Mouse (Mus musculus): Measurements from ENCODE around the gene Ogfrl1. TPM values are rescaled to one million over a fixed set of nuclear protein-coding genes. Genes with fewer than 3 reads are reported as not detected.

Ogfrl1 gene
- polyA plus RNA-seq, 1 experiment from 2014 or later = 8.7 TPM

- H3K9ac ChIP-seq (replicated peaks) = no peak overlapping the region
- TF ChIP-seq CTCF (IDR thresholded peaks at IDR 0.05; ENCODE audit: low read depth) = no peak
- no peak for TF ChIP-seq EP300 (IDR thresholded peaks at IDR 0.05; ENCODE audit: low read depth)
- H3K27ac ChIP-seq (ENCODE audit: low read depth) = no peak overlapping the region
- ATAC-seq (no peak), DNase-seq (no peak)
- 75% methylated on average over 11 of the region's 11 CpGs for WGBS (ENCODE audit: insufficient replicate concordance)
- no peaks in the 10 kb centered on the region for H3K4me1 ChIP-seq (ENCODE audit: insufficient read depth)
- H3K4me3 ChIP-seq (ENCODE audit: low read depth, low read length) = no peak overlapping the region
- H3K9me3 ChIP-seq (ENCODE audit: low read length) = no peaks in the 10 kb centered on the region
- H3K36me3 ChIP-seq (replicated peaks; ENCODE audit: insufficient read depth, low read length) = no peaks in the 10 kb centered on the region
- H3K4me2 ChIP-seq (ENCODE audit: low read depth, low read length) = no peak overlapping the region
- no peaks in the 10 kb centered on the region for H3K27me3 ChIP-seq (ENCODE audit: insufficient read depth, low read length)
Observed at GRCm38 (mm10) chr1:23323286-23323685, 74.3 kb downstream of the Ogfrl1 start.

- DNase-seq = no peak
- no peak for ATAC-seq
- no peak overlapping the region for H3K4me2 ChIP-seq (ENCODE audit: low read depth, low read length)
- TF ChIP-seq EP300 (IDR thresholded peaks at IDR 0.05; ENCODE audit: low read depth) = no peak
- WGBS (ENCODE audit: insufficient replicate concordance) = 78% methylated on average over 4 of the region's 4 CpGs
- no peak overlapping the region for H3K4me3 ChIP-seq (ENCODE audit: low read depth, low read length)
- no peaks in the 10 kb centered on the region for H3K36me3 ChIP-seq (replicated peaks; ENCODE audit: insufficient read depth, low read length)
- H3K4me1 ChIP-seq (ENCODE audit: insufficient read depth) = no peaks in the 10 kb centered on the region
- no peak overlapping the region for H3K27ac ChIP-seq (ENCODE audit: low read depth)
- H3K9ac ChIP-seq (replicated peaks) = no peak overlapping the region
- H3K27me3 ChIP-seq (ENCODE audit: insufficient read depth, low read length) = no peaks in the 10 kb centered on the region
- no peaks in the 10 kb centered on the region for H3K9me3 ChIP-seq (ENCODE audit: low read length)
Observed at GRCm38 (mm10) chr1:23322208-23322607, 75.4 kb downstream of the Ogfrl1 start.

- Histone ChIP-seq H3K27ac (ENCODE audit: low read depth) (no peak overlapping the region), H3K9ac (replicated peaks) (no peak overlapping the region), H3K9me3 (ENCODE audit: low read length) (no peaks in the 10 kb centered on the region), H3K27me3 (ENCODE audit: insufficient read depth, low read length) (no peaks in the 10 kb centered on the region), H3K4me3 (ENCODE audit: low read depth, low read length) (no peak overlapping the region), H3K36me3 (replicated peaks; ENCODE audit: insufficient read depth, low read length) (no peaks in the 10 kb centered on the region), H3K4me2 (ENCODE audit: low read depth, low read length) (no peak overlapping the region), H3K4me1 (ENCODE audit: insufficient read depth) (no peaks in the 10 kb centered on the region)
- no peak for ATAC-seq
- 48% methylated on average over 10 of the region's 10 CpGs for WGBS (ENCODE audit: insufficient replicate concordance)
- DNase-seq = no peak
- TF ChIP-seq EP300 (IDR thresholded peaks at IDR 0.05; ENCODE audit: low read depth) (no peak), CTCF (IDR thresholded peaks at IDR 0.05; ENCODE audit: low read depth) (no peak)
Observed at GRCm38 (mm10) chr1:23321331-23321851, 76.2 kb downstream of the Ogfrl1 start.

GRCm38 (mm10) chr1:23320591-23321195 lies 76.9 kb downstream of the Ogfrl1 start:
- WGBS (ENCODE audit: insufficient replicate concordance) = 71% methylated on average over 7 of the region's 7 CpGs
- DNase-seq (no peak), ATAC-seq (peak; percentile 51)
- no peak overlapping the region for H3K4me3 ChIP-seq (ENCODE audit: low read depth, low read length)
- no peaks in the 10 kb centered on the region for H3K9me3 ChIP-seq (ENCODE audit: low read length)
- H3K9ac ChIP-seq (replicated peaks) = no peak overlapping the region
- no peaks in the 10 kb centered on the region for H3K4me1 ChIP-seq (ENCODE audit: insufficient read depth)
- H3K36me3 ChIP-seq (replicated peaks; ENCODE audit: insufficient read depth, low read length) = no peaks in the 10 kb centered on the region
- no peak overlapping the region for H3K4me2 ChIP-seq (ENCODE audit: low read depth, low read length)
- no peak overlapping the region for H3K27ac ChIP-seq (ENCODE audit: low read depth)
- TF ChIP-seq CTCF (IDR thresholded peaks at IDR 0.05; ENCODE audit: low read depth) (no peak), EP300 (IDR thresholded peaks at IDR 0.05; ENCODE audit: low read depth) (no peak)
- H3K27me3 ChIP-seq (ENCODE audit: insufficient read depth, low read length) = no peaks in the 10 kb centered on the region

All from liver, postnatal 0 days (tissue).